Mouse (Mus musculus): ENCODE results near the gene Knop1.

The Knop1 gene

GRCm38 (mm10) chr7:118846329-118846728, 9.7 kb downstream of the Knop1 start:
- no peak for DNase-seq

- no peak for DNase-seq
These were observed 10.9 kb downstream of the Knop1 start for GRCm38 (mm10) chr7:118845141-118845540.

- no peak for DNase-seq
These were observed 13.1 kb downstream of the Knop1 start for GRCm38 (mm10) chr7:118842938-118843337.

- peak; percentile 38 to 52 for DNase-seq
These were observed 14.3 kb downstream of the Knop1 start for GRCm38 (mm10) chr7:118841796-118842195.

- peak; percentile 48 to 55 for DNase-seq
These were observed 14.9 kb downstream of the Knop1 start for GRCm38 (mm10) chr7:118841030-118841745.

- peak; percentile 43 to 57 for DNase-seq
These were observed 18.2 kb downstream of the Knop1 start for GRCm38 (mm10) chr7:118837901-118838300.

GRCm38 (mm10) chr7:118827975-118828416, 28.1 kb downstream of the Knop1 start:
- DNase-seq = no peak

GRCm38 (mm10) chr7:118824451-118824850, 31.6 kb downstream of the Knop1 start:
- no peak for DNase-seq

- DNase-seq = no peak
These were observed 34.0 kb downstream of the Knop1 start for GRCm38 (mm10) chr7:118821887-118822556.

GRCm38 (mm10) chr7:118821356-118821755, 34.7 kb downstream of the Knop1 start:
- no peak for DNase-seq

GRCm38 (mm10) chr7:118819666-118820065, 36.4 kb downstream of the Knop1 start:
- DNase-seq = no peak

GRCm38 (mm10) chr7:118817741-118818140, 38.3 kb downstream of the Knop1 start:
- DNase-seq = no peak

- no peak for DNase-seq
These were observed 39.8 kb downstream of the Knop1 start for GRCm38 (mm10) chr7:118816275-118816674.

- no peak for DNase-seq
These were observed 42.5 kb downstream of the Knop1 start for GRCm38 (mm10) chr7:118813592-118813991.

GRCm38 (mm10) chr7:118811407-118812106, 44.5 kb downstream of the Knop1 start:
- DNase-seq = no peak

- DNase-seq = no peak
These were observed 48.2 kb downstream of the Knop1 start for GRCm38 (mm10) chr7:118807899-118808298.

GRCm38 (mm10) chr7:118806631-118807411, 49.2 kb downstream of the Knop1 start:
- DNase-seq = no peak

GRCm38 (mm10) chr7:118803425-118803824, 52.6 kb downstream of the Knop1 start:
- DNase-seq = no peak

GRCm38 (mm10) chr7:118801791-118802190, 54.3 kb downstream of the Knop1 start:
- DNase-seq = no peak

GRCm38 (mm10) chr7:118800112-118800734, 55.8 kb downstream of the Knop1 start:
- DNase-seq = no peak

GRCm38 (mm10) chr7:118798105-118798570, 57.9 kb downstream of the Knop1 start:
- no peak for DNase-seq

GRCm38 (mm10) chr7:118797600-118797999, 58.5 kb downstream of the Knop1 start:
- DNase-seq = no peak
